Mouse (Mus musculus): ENCODE measurements around the gene Plcd1. TPM values are rescaled to one million over a fixed set of nuclear protein-coding genes. Genes with fewer than 3 reads are reported as not detected.

Gene Plcd1
- polyA plus RNA-seq, 1 experiment = 2.6 TPM

- WGBS = 62% methylated on average over 5 of the region's 5 CpGs
- TF ChIP-seq CTCF (IDR thresholded peaks at IDR 0.05; ENCODE audit: control insufficient read depth, insufficient read depth, low read length) (no peak), POLR2A (IDR thresholded peaks at IDR 0.05; ENCODE audit: borderline replicate concordance, control insufficient read depth, low read depth, low read length) (no peak)
- H3K27ac ChIP-seq (ENCODE audit: control insufficient read depth, insufficient read depth, low read depth, low read length, poor library complexity) = no peak overlapping the region
- no peak overlapping the region for H3K4me3 ChIP-seq (replicated peaks; ENCODE audit: control insufficient read depth, low read depth, low read length)
- no peaks in the 10 kb centered on the region for H3K4me1 ChIP-seq (ENCODE audit: control insufficient read depth, insufficient read depth, low read length)
These were observed 6.0 kb downstream of the Plcd1 start for GRCm38 (mm10) chr9:119087309-119087708.

GRCm38 (mm10) chr9:119086451-119086850 is 6.9 kb downstream of the Plcd1 start:
- TF ChIP-seq CTCF (IDR thresholded peaks at IDR 0.05; ENCODE audit: control insufficient read depth, insufficient read depth, low read length) = no peak
- TF ChIP-seq POLR2A (IDR thresholded peaks at IDR 0.05; ENCODE audit: borderline replicate concordance, control insufficient read depth, low read depth, low read length) = no peak
- Histone ChIP-seq H3K27ac (ENCODE audit: control insufficient read depth, insufficient read depth, low read depth, low read length, poor library complexity) (no peak overlapping the region), H3K4me1 (ENCODE audit: control insufficient read depth, insufficient read depth, low read length) (no peaks in the 10 kb centered on the region), H3K4me3 (replicated peaks; ENCODE audit: control insufficient read depth, low read depth, low read length) (no peak overlapping the region)
- WGBS = 70% methylated on average over 1 of the region's 1 CpGs

- 83% methylated on average over 10 of the region's 10 CpGs for WGBS
- Histone ChIP-seq H3K4me1 (ENCODE audit: control insufficient read depth, insufficient read depth, low read length) (no peaks in the 10 kb centered on the region), H3K4me3 (replicated peaks; ENCODE audit: control insufficient read depth, low read depth, low read length) (no peak overlapping the region), H3K27ac (ENCODE audit: control insufficient read depth, insufficient read depth, low read depth, low read length, poor library complexity) (no peak overlapping the region)
- TF ChIP-seq CTCF (IDR thresholded peaks at IDR 0.05; ENCODE audit: control insufficient read depth, insufficient read depth, low read length) (no peak), POLR2A (IDR thresholded peaks at IDR 0.05; ENCODE audit: borderline replicate concordance, control insufficient read depth, low read depth, low read length) (no peak)
These were observed 9.3 kb downstream of the Plcd1 start for GRCm38 (mm10) chr9:119083966-119084365.

GRCm38 (mm10) chr9:119082656-119083430 is 10.5 kb downstream of the Plcd1 start:
- Histone ChIP-seq H3K4me3 (replicated peaks; ENCODE audit: control insufficient read depth, low read depth, low read length) (no peak overlapping the region), H3K27ac (ENCODE audit: control insufficient read depth, insufficient read depth, low read depth, low read length, poor library complexity) (no peak overlapping the region), H3K4me1 (ENCODE audit: control insufficient read depth, insufficient read depth, low read length) (no peaks in the 10 kb centered on the region)
- TF ChIP-seq CTCF (IDR thresholded peaks at IDR 0.05; ENCODE audit: control insufficient read depth, insufficient read depth, low read length) (no peak), POLR2A (IDR thresholded peaks at IDR 0.05; ENCODE audit: borderline replicate concordance, control insufficient read depth, low read depth, low read length) (no peak)
- WGBS = 72% methylated on average over 7 of the region's 7 CpGs

GRCm38 (mm10) chr9:119082039-119082438 is 11.3 kb downstream of the Plcd1 start:
- TF ChIP-seq CTCF (IDR thresholded peaks at IDR 0.05; ENCODE audit: control insufficient read depth, insufficient read depth, low read length) (no peak), POLR2A (IDR thresholded peaks at IDR 0.05; ENCODE audit: borderline replicate concordance, control insufficient read depth, low read depth, low read length) (no peak)
- Histone ChIP-seq H3K4me1 (ENCODE audit: control insufficient read depth, insufficient read depth, low read length) (no peaks in the 10 kb centered on the region), H3K27ac (ENCODE audit: control insufficient read depth, insufficient read depth, low read depth, low read length, poor library complexity) (no peak overlapping the region), H3K4me3 (replicated peaks; ENCODE audit: control insufficient read depth, low read depth, low read length) (no peak overlapping the region)
- 73% methylated on average over 8 of the region's 8 CpGs for WGBS

GRCm38 (mm10) chr9:119080040-119080675 is 13.1 kb downstream of the Plcd1 start:
- no peak overlapping the region for H3K27ac ChIP-seq (ENCODE audit: control insufficient read depth, insufficient read depth, low read depth, low read length, poor library complexity)
- no peaks in the 10 kb centered on the region; the same call in 1 of the 2 replicates for H3K4me1 ChIP-seq (ENCODE audit: control insufficient read depth, insufficient read depth, low read length)
- H3K4me3 ChIP-seq (replicated peaks; ENCODE audit: control insufficient read depth, low read depth, low read length) = no peak overlapping the region
- no peak for TF ChIP-seq POLR2A (IDR thresholded peaks at IDR 0.05; ENCODE audit: borderline replicate concordance, control insufficient read depth, low read depth, low read length)
- no peak for TF ChIP-seq CTCF (IDR thresholded peaks at IDR 0.05; ENCODE audit: control insufficient read depth, insufficient read depth, low read length)
- 71% methylated on average over 5 of the region's 5 CpGs for WGBS

GRCm38 (mm10) chr9:119075685-119076084 is 17.6 kb downstream of the Plcd1 start:
- 72% methylated on average over 16 of the region's 16 CpGs for WGBS
- Histone ChIP-seq H3K4me1 (ENCODE audit: control insufficient read depth, insufficient read depth, low read length) (no peaks in the 10 kb centered on the region; the same call in 1 of the 2 replicates), H3K4me3 (replicated peaks; ENCODE audit: control insufficient read depth, low read depth, low read length) (no peak overlapping the region), H3K27ac (ENCODE audit: control insufficient read depth, insufficient read depth, low read depth, low read length, poor library complexity) (no peak overlapping the region)
- TF ChIP-seq CTCF (IDR thresholded peaks at IDR 0.05; ENCODE audit: control insufficient read depth, insufficient read depth, low read length) (no peak), POLR2A (IDR thresholded peaks at IDR 0.05; ENCODE audit: borderline replicate concordance, control insufficient read depth, low read depth, low read length) (no peak)

- no peak overlapping the region for H3K4me3 ChIP-seq (replicated peaks; ENCODE audit: control insufficient read depth, low read depth, low read length)
- H3K27ac ChIP-seq (ENCODE audit: control insufficient read depth, insufficient read depth, low read depth, low read length, poor library complexity) = no peak overlapping the region
- WGBS = 80% methylated on average over 15 of the region's 15 CpGs
- no peak for TF ChIP-seq CTCF (IDR thresholded peaks at IDR 0.05; ENCODE audit: control insufficient read depth, insufficient read depth, low read length)
- no peak for TF ChIP-seq POLR2A (IDR thresholded peaks at IDR 0.05; ENCODE audit: borderline replicate concordance, control insufficient read depth, low read depth, low read length)
- no peaks in the 10 kb centered on the region; the same call in 1 of the 2 replicates for H3K4me1 ChIP-seq (ENCODE audit: control insufficient read depth, insufficient read depth, low read length)
These were observed 20.0 kb downstream of the Plcd1 start for GRCm38 (mm10) chr9:119073184-119073895.
